Mouse (Mus musculus): ENCODE results near the gene Gm16253. TPM values are rescaled to one million over a fixed set of nuclear protein-coding genes. Genes with fewer than 3 reads are reported as not detected.

The Gm16253 gene
- total RNA-seq (2021) = not detected

DNA sequence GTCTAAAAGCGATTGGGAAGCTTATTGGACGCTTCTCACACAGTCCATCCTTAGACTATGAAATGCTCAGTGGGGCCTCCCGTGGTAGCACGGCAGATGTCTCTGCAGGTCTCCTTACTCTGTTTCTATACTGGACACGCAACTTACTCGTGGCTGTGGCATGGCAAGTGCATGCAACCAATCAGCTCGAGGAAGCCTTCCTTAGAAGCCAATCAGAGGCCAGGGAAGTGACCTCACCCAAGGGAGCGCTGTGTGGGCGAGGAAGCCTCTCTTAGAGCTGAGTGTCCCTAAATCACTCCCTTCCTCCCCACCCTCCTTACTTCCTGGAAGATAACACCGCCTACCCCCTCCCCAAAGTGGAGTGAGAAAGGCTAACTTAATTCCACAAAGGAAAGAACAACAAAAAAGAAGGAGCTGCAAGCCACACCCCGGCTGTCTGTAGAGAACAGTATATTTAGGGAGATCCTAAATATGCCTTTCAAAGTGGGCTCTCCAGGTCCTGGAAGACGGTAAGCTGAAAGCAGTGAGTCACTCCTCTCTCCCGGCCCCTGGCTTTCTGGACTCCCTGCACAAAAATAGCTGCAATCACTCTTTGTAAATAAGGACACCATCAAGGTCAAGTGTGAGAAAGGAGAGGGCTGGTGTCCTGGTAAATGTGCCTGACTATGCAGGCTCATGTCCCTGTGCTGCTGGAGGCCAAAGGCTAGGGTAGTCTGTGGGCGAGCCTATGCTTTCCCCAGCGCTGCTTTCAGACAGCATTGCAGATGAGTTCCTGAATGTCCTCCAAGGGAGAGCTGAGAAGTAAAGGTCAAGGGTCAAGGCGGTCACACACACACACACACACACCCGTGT, at the start of gene Gm16253:
TSS of gene Gm16253 (plus strand) at position 295 of the 852 bp plus-strand sequence.
- intact Hi-C loops (cut with DNase I) = loop anchor here (1.0 kb wide), 1 partner anchor 19 kb away; no protein-coding TSS in a partner anchor
- peak; percentile 75 for DNase-seq

DNA sequence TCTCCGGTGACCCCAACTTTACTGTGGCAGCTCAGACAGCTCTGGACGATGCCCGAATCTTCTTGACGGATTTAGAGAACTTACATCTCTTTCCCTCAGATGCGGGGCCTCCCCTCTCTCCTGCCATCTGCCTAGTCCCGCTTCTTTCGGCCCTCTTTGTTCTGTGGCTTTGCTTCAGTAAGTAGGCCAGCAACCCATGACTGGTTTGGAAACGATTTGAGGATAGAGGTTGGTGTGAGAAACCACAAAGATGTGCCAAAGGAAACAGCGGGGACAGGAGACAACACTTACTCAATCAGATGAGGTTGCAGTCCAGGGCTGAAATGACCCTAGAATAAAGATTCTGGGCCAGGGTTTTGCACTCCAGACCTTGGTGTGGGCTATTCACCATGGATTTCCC, 48.3 kb upstream of the Gm16253 start:
- no peak for DNase-seq
- intact Hi-C loops (cut with DNase I) = no loop called here

DNA sequence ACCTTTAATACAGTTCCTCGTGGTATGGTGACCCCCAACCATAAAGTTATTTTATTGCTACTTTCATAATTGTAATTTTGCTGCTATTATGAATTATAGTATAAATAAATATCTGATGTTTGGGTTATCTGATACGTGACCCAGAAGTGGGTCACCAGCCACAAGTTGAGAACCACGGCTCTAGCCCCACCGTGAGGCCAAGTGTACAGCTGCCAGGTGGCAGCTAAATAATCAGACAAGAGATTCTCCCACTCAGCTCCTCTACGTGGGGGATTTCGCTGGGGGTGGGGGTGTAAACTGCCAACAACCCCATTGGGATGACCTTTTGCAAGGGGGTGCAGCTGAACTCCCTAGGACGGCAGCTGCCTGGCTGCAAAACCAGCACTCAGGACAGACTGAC, 44.7 kb upstream of the Gm16253 start:
- no peak for DNase-seq
- intact Hi-C loops (cut with DNase I) = no loop called here

DNA sequence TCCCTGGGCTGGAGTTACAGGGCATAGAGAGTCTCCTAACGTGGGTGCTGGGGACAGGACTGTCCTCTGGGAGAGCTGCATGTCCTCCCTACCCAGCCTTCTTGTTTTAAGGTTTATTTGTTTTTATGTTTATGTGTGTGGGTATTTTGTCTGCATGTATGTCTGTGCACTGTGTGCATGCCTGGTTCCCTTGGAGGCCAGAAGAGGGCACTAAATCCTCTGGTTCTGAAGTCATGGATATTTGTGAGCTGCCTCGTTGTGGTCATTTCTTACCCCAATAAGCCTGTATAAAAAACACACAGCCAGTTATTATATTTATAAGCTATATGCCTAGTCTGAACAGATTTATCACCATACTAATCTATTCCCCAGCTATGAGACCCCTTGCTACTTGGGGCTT, 42.5 kb upstream of the Gm16253 start:
- intact Hi-C loops (cut with DNase I) = no loop called here
- no peak for DNase-seq

DNA sequence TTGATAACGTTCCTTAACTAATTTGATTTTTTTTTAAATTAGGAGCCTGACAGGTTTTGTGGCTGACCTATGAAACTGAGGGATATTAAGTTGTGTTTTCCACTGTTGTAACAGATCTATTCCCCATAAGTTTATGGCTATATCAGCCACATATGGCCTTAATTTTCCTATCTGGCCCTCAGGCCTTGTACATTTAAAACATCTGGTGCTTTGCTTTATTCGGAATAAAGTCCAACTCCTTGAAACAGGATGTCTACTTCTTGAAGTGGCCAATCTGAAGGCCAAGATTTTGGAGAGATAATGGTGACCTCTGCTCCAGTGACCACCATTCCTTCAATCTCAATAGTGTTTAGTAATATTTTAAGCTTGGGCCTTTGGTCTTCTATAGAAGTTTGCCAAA, 37.5 kb upstream of the Gm16253 start:
- intact Hi-C loops (cut with DNase I) = no loop called here
- DNase-seq = no peak

DNA sequence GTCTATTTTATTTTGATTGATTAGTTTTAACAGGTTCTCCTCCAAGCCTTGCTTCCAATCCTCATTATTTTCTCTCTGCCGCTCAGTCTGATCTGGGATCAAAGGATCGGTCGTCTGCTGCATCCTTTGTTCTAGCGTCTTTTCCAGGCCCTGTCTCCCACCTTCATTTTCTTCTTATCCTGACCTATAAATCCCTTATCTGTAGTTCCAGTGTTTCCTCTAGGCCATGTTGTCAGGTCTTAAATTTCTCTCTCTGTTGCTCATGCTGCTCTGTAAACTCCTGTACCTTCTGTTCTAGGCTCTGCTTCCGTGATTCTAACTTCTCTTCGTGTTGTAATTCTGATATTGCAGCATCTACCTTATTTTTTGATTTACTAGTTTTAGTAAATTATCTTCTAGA, 36.0 kb upstream of the Gm16253 start:
- no peak for DNase-seq
- intact Hi-C loops (cut with DNase I) = loop anchor here (10.0 kb wide), 1 partner anchor 94 kb away; the partner anchor contains the start of genes Gm42957 and Pex11b

DNA sequence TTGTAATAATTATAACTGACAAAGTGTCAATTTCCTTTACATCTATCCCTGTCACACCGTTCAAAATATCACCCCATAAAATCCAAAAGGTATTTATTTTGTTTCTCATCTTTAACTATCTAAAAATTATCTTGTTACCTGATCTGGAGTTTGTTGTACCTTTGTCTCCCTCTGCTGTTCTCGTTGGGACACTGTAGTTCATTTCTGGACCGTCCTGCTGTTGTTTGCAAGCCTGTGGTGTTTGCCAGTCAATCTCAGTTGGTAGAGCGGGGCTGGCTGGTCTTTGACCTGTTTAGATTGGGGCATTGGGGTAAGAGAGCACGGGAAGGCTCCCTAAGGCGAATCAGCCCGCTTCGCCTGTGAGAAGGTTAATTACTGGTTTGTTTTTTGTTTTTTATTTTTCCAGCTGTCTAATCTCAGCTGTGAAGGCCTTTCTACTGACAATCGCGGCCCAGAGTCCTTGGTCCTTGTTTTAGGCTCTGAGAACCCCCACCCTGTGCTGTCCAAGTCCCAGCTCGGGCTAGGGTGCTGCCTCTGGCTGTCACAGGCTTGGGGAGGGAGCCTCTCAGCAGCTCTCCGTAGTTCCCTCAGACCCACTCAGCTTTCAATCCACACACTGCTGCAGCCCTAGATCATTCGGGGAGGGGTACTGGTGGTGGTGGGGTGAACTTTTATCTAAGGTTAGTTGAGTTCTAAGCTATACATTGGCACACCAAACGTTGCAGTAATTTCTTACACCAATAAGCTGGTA, 35.3 kb upstream of the Gm16253 start:
- intact Hi-C loops (cut with DNase I) = loop anchor here (10.0 kb wide), 1 partner anchor 93 kb away; the partner anchor contains the start of genes Gm42957 and Pex11b
- no peak for DNase-seq

DNA sequence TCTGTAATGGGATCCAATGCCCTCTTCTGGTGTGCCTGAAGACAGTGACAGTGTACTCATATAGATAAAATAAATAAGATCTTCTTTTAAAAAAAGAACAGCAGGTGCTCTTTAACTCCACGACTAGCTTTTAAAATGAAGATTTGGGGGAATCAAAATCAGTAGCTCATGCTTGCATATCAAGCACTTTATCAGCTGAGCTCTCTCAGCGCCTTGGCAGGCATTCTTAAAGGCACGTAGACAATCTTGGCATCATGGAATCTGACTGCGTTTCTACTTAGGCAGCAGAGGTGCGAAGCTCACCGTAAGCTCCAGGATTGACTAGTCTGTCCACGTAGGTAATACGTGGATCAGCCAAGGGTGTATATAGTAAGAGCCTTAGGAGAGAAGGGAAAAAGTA, 34.2 kb upstream of the Gm16253 start:
- DNase-seq = no peak
- intact Hi-C loops (cut with DNase I) = loop anchor here (10.0 kb wide), 1 partner anchor 92 kb away; the partner anchor contains the start of genes Gm42957 and Pex11b

DNA sequence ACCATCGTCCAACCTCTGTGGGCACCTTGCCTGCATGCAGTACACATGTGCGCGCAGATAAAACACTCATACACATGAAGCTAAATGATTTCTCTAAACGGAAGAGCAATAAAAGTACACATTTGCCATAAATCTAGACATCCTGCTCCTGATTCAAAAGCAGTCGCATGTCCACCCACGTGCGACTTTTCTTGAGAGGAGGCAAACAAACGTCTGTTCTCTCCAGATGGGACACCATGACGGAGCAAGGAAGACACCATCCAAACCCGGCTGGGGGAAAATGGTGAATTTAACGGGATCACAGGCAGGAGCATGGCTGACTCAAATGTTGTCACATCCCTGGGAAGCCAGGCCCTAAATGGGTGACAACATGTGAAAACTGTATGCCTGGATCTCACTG, 33.4 kb upstream of the Gm16253 start:
- intact Hi-C loops (cut with DNase I) = loop anchor here (10.0 kb wide), 1 partner anchor 91 kb away; the partner anchor contains the start of genes Gm42957 and Pex11b
- DNase-seq = no peak

DNA sequence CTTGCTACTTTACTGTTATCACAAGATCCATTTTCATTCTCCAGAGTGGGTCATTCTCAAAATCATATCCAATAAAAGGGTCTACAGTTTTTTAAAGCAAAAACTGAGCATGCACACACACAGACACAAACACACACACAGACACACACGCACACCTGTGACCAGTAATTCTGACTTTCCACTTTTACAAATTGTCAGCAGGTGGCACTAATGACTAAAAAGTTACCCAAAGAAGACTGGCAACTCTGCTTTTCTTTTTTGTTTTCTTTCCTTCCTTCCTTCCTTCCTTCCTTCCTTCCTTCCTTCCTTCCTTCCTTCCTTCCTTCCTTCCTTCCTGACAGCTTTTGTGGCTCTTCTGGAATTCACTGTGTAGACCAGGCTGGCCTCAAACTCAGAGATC, 31.2 kb upstream of the Gm16253 start:
- DNase-seq = no peak
- intact Hi-C loops (cut with DNase I) = loop anchor here (10.0 kb wide), 1 partner anchor 89 kb away; the partner anchor contains the start of genes Gm42957 and Pex11b

DNA sequence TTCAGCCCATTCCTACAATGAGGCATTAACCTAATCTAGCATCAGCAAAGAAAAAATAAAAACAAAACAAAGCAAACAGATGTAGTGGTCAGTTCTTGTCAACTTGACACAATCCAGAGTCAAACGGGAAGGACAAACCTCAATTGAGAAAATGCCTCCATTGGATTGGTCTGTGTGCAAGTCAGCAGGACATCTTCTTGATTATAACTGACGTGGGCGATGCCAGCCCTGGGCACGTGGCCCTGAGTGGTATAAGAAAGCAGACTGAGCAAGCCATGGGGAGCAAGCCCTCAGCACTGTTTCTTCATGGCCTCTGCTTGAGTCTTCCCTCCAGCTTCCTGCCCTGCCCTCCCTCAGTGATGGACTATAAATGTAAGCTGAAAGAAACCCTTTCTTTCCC, 29.9 kb upstream of the Gm16253 start:
- DNase-seq = no peak
- intact Hi-C loops (cut with DNase I) = loop anchor here (10.0 kb wide), 1 partner anchor 88 kb away; the partner anchor contains the start of genes Gm42957 and Pex11b

DNA sequence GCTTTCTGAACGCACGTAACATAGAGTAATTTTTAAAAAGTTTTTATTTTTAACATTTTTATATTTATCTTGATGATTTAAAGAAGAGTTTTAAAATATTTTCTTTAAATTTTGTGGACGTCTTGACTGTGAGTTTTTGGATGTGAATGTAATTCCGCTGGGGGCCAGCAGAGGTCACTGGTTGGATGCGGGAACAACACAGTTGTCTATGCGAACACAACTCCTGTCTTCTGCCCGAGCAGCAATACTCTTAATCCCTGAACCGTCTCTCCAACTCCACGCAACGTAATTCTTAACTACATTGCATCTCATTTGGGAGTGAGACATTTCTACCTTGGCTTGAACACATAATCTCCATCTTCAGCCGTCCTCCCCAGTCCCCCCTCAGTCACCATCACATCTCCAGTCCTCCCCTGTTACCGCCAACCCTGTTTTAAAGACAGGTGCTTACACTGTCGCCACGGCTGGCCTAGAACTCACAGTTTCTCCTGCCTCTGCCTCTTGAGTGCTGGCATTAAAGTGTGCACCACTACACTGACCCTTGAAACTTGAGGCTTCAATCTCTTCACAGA, 29.3 kb upstream of the Gm16253 start:
- intact Hi-C loops (cut with DNase I) = loop anchor here (10.0 kb wide), 1 partner anchor 87 kb away; the partner anchor contains the start of genes Gm42957 and Pex11b
- DNase-seq = peak; percentile 82

DNA sequence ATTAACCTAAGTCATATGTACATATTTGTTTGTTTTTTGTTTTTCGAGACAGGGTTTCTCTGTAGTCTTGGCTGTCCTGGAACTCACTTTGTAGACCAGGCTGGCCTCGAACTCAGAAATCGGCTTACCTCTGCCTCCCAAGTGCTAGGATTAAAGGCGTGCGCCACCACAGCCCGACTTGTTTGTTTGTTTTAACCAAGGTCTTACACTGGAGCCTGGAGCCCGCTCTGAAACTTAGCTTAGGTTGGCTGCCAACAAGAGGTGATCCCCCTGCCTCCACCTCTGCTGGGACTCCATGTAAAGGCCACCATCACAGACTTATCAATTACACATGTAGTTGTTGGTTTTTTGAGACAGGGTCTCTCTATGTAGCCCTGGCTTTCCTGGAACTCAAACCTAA, 28.0 kb upstream of the Gm16253 start:
- no peak for DNase-seq
- intact Hi-C loops (cut with DNase I) = loop anchor here (10.0 kb wide), 1 partner anchor 86 kb away; the partner anchor contains the start of genes Gm42957 and Pex11b

DNA sequence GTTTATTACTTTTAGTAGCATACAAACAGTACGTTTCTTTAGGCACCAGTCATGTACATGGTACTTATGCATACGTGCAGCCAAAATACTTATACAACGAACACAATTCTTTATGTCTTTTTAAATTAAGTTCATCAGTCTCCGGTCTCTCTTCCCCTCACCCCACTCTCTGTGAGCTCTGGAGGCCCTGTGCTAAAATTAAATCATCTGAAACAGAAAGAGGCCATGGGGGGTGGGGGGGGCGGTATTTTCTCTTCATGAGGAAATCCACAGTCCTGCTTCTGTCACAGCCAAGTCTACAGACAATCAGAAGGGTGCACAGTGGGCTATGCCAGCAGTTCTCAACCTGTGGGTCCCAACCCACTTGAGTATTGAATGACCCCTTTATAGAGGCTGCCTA, 27.4 kb upstream of the Gm16253 start:
- DNase-seq = no peak
- intact Hi-C loops (cut with DNase I) = loop anchor here (10.0 kb wide), 1 partner anchor 85 kb away; the partner anchor contains the start of genes Gm42957 and Pex11b

DNA sequence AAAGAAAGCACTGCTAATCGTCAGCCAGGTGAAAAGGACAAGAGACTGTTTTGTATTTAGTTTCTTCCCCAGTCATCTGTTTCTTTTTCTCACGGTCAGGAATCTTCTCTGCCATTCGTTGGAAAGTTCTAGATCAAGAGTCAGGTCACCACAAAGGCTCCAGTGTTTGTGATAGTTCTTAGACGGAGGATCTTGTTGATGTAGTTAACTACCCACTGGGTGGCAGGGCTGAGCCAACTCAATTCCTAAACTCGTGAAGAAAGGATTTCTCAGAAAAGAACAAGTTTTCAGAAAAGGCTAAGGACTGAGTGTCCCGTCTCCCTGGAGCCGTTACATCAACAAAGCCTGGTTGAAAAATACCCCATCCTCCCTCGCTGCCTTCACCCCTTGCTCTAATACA, 25.6 kb upstream of the Gm16253 start:
- DNase-seq = peak; percentile 48
- intact Hi-C loops (cut with DNase I) = loop anchor here (2.0 kb wide), 1 partner anchor 30 kb away; no protein-coding TSS in a partner anchor

DNA sequence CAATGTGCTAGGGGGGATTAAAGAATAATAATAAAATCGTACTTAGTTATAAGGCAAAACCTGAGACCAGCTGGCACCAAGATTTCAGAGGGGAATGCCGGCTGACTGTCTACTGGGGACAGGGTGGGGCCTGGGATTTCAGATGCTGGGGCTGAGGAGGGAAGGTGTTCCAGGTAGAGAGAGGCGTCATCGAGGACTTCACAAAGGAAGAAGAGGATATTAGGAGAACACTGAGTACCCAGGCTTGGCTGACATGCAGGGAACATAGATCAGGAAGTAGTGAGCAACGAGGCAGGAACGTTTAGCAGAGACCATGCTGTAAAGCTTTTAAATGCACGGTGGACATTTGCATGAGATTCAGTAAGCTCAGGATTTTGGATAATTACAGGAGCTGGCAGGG, 24.9 kb upstream of the Gm16253 start:
- DNase-seq = no peak
- intact Hi-C loops (cut with DNase I) = loop anchor here (2.0 kb wide), 1 partner anchor 29 kb away; no protein-coding TSS in a partner anchor

DNA sequence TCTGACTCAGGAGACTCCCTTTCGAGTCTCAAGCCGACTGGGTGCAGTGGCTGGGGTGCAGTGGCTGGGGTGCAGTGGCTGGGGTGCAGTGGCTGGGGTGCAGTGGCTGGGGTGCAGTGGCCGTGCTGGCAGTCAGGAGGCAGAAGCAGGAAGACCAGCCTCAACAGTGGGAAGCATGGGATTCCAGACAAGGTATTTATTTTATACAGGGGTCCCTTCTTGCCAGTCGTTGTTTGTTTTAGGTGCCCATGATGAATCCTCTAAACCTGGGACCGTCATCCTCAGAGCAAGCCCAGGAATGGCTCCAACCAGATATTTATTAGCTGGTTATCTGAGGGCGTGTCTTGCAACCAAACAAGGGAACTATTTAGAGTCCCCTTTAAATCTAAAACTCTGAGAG, 23.2 kb upstream of the Gm16253 start:
- no peak for DNase-seq
- intact Hi-C loops (cut with DNase I) = no loop called here

DNA sequence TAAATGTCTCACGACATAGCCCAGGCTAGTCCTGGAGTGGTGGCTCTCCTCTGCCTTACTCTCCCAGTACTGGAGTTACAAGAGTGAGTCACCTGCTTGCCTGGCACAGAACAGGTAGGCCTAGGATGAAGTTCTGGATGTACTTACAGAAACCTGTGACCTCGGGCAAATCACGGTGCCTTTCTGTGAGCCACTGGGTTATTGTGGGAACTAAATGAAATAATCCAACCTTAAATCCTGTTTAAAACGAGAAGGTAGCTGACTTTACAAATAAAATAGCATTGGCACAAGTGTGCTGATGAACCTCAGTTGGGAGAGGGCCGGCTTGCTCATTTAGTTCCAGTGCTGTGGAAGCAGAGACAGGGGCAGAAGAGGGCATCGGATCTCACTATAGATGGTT, 22.5 kb upstream of the Gm16253 start:
- no peak for DNase-seq
- intact Hi-C loops (cut with DNase I) = no loop called here

DNA sequence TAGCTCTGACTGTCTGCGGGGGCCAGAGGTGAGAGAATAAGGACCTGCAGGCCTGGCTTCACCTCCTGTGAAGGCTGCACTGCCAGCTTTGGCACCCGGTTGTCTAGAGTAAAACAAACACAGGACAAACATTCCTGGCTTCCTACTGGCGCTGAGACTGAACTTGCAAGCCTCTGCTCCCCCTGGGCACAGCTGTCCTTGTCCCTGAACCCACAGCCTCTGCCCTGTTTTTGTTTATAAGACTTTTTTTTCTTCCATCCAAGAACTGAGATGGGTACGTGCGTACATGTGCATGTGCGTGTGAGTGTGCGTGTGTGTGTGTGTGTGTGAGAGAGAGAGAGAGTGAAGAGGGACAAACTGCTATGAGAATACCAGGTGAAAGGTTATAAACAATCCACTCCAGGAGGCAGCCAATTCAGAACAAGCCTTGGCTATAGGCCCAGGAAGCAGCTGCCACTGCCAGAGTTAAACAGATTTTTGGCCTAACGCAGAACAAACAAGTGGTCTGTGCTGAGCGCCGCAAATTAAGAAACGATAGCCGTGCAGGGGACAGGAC, 21.7 kb upstream of the Gm16253 start:
- intact Hi-C loops (cut with DNase I) = no loop called here
- DNase-seq = peak; percentile 79

DNA sequence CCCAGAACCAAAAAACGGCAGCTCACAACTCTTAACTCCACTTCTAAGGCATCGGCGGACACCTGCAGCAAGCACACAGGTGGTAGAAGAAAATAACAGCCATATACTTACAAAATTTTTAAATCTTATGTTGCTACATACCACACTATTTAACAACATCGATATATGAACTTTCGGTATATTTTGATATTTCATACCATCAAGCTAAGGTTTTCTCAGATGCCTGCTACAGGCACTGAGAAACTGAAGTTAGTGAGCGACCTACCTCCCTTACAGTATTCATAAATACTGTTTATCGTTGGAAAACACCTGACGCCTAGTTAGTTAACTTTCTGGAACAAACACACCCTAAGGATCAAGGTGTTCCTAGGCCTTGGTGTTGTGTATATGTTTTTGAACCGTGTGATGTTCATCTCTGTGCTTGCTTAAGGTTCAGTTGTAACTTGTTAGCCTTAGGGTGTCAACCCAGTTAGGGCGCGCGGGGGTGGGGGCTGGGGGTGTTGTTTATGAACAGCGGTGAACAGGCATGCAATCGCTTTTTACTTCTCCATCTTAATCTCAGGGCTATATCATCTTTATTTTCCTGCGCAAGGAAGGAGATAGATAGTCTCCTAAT, 20.7 kb upstream of the Gm16253 start:
- intact Hi-C loops (cut with DNase I) = no loop called here
- DNase-seq = no peak

Data from left cerebral cortex, postnatal 4 days (tissue).